Mouse (Mus musculus): ENCODE measurements around the gene Il11ra1.

DNA sequence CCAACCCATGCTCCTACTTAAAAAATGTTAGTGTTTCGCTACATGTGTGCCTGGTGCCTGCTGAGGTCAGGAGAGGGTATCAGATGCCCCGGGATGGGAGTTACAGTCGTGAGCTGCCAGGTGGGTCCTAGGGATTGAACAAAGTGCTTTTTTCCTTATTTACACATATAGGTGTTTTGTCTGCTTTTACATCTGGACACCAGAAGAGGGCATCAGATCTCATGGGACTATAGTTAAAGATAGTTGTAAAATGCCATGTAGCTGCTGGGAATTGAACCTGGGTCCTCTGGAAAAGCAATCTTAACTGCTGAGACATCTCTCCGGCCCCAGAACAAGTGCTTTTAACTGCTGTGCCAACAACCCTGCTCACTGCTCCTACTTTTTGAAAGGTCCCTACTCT lies 10.4 kb downstream of the Il11ra1 start:
- TF ChIP-seq GATA1 (IDR thresholded peaks at IDR 0.05; ENCODE audit: borderline replicate concordance, low read length) (no peak), FLI1 (IDR thresholded peaks at IDR 0.05; ENCODE audit: low read length) (no peak)
